Mouse (Mus musculus): ENCODE measurements around the gene Acsl4. TPM values are rescaled to one million over a fixed set of nuclear protein-coding genes. Genes with fewer than 3 reads are reported as not detected.

Acsl4 gene
- 27.1 TPM for total RNA-seq (2023)

DNA sequence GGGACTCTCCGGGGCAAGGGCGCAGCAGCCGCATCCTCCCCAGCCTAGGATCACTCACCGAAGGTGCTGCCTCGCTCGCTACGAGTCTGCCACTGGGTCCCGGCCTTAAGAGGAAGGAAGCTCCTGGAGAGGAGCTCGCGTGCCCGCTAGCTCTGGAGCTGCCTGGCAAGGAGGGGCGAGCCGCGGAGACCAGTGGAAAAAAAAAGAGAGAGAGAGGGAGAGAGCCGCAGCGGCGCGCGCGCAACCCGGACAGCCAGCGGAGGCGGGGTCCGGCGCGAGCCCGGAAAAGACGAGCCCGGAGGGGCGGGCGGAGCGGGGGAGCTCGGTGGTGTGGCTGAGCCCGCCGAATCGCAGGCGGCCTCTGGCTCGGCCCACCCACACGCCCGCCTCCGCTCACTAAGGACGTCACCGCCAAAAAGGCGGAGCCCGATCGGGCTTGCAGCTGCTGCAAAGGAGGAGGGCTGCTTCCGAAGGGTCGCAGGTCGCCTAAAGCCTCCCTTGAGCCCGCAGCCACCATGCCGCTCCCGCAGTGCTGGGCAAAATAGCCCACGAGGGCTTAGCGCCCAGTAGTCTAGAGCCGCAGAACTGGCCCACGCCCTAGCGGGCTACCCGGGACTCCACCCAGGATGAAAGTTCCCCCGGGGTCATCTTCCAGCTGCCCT lies at the start of gene Acsl4:
Acsl4 (minus strand) TSS at position 289 of the 662 bp plus-strand sequence.

DNA sequence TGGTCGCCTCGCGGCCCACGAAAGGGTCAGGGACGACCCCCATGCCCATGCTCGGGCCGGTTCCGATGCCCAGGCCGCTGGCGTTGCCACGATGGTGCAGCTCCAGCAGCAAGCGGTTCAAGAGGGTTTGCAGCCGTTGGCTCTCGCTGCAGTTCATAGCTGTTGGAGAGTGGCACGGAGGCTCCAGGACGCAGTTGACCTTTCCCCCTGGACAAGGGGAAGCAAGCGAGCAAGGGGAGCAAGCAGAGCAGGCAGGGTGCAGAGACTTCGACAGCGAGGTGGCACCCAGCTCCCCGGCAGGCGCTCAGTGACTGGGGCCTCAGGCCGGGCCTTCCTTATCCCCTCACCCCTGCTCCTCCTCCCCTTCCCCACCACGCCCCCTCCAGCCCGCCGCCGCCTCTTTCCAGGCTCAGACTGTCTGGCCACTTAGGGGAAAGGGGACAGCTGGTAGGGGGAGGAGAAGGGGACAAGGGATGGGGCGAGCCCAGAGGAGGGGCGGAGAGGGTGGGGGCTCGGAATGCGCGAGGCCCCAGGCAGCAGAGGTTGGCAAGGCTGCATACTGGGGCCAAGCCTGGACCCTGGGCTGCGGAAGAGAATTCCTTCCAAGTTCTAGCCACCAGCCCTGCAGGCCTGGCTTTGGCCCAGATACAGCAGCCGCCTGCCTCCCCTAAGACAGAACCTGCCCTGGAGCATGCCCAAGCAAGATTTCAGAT lies 84.3 kb downstream of the Acsl4 start, which contains the start of gene Kcne1l:
Kcne1l (minus strand) TSS at position 426 of the 713 bp plus-strand sequence.

Other genes with a start within 250 kb of the Acsl4 start
- not detected for gene Gucy2f, start 193.6 kb downstream of the Acsl4 start, total RNA-seq (2023)
- 5.7 TPM for gene Nxt2, start 163.8 kb downstream of the Acsl4 start, total RNA-seq (2023)
- not detected for gene Kcne1l, start 84.2 kb downstream of the Acsl4 start, total RNA-seq (2023)

All from CD4-positive naive resting alpha-beta T cell, adult 76 days (primary cell).